Mouse (Mus musculus): Measurements from ENCODE around the gene H2-Ob. TPM values are rescaled to one million over a fixed set of nuclear protein-coding genes. Genes with fewer than 3 reads are reported as not detected.

Gene H2-Ob
- polyA plus RNA-seq, 2 experiments: 0.17 to 0.20 TPM

- H3K4me3 ChIP-seq (ENCODE audit: insufficient read depth in 1 of 2, low read depth in 2 of 2, low read length in 2 of 2): no peak overlapping the region
- no peaks in the 10 kb centered on the region for H3K36me3 ChIP-seq (replicated peaks; ENCODE audit: control insufficient read depth, insufficient read depth, low read depth)
- ATAC-seq (ENCODE audit: insufficient read depth) (no peak), DNase-seq (ENCODE audit: low read depth in 3 of 3, low spot score in 3 of 3) (no peak)
- H3K27me3 ChIP-seq (ENCODE audit: control insufficient read depth, insufficient read depth, low read length): peaks cover 23% of the 10 kb centered on the region
- TF ChIP-seq CTCF (IDR thresholded peaks at IDR 0.05; ENCODE audit: low read depth) (no peak), EP300 (IDR thresholded peaks at IDR 0.05; ENCODE audit: low read depth) (no peak)
- no peaks in the 10 kb centered on the region for H3K9me3 ChIP-seq (ENCODE audit: control insufficient read depth, low read length)
- no peak overlapping the region for H3K27ac ChIP-seq
- H3K9ac ChIP-seq (replicated peaks): no peak overlapping the region
- H3K4me1 ChIP-seq (replicated peaks; ENCODE audit: control insufficient read depth in 2 of 2, insufficient read depth in 2 of 2, low read length in 1 of 2): peaks cover 0 to 7% of the 10 kb centered on the region in 2 experiments; a peak in 2 of 4 replicates
- WGBS (ENCODE audit: insufficient replicate concordance): 60% methylated on average over 2 of the region's 2 CpGs
- no peak overlapping the region for H3K4me2 ChIP-seq (ENCODE audit: low read depth)
Measured at GRCm38 (mm10) chr17:34268262-34268661, 29.6 kb downstream of the H2-Ob start.

GRCm38 (mm10) chr17:34268748-34269147 is 30.0 kb downstream of the H2-Ob start:
- Histone ChIP-seq H3K9ac (replicated peaks) (no peak overlapping the region), H3K9me3 (ENCODE audit: control insufficient read depth, low read length) (no peaks in the 10 kb centered on the region), H3K27me3 (ENCODE audit: control insufficient read depth, insufficient read depth, low read length) (peaks cover 18% of the 10 kb centered on the region), H3K36me3 (replicated peaks; ENCODE audit: control insufficient read depth, insufficient read depth, low read depth) (no peaks in the 10 kb centered on the region), H3K4me3 (ENCODE audit: insufficient read depth in 1 of 2, low read depth in 2 of 2, low read length in 2 of 2) (no peak overlapping the region), H3K27ac (no peak overlapping the region), H3K4me1 (replicated peaks; ENCODE audit: control insufficient read depth in 2 of 2, insufficient read depth in 2 of 2, low read length in 1 of 2) (peaks cover 0 to 3% of the 10 kb centered on the region in 2 experiments; a peak in 2 of 4 replicates), H3K4me2 (ENCODE audit: low read depth) (no peak overlapping the region)
- ATAC-seq (ENCODE audit: insufficient read depth) (no peak), DNase-seq (ENCODE audit: low read depth in 3 of 3, low spot score in 3 of 3) (no peak)
- TF ChIP-seq CTCF (IDR thresholded peaks at IDR 0.05; ENCODE audit: low read depth): no peak
- TF ChIP-seq EP300 (IDR thresholded peaks at IDR 0.05; ENCODE audit: low read depth): no peak
- 56% methylated on average over 2 of the region's 2 CpGs for WGBS (ENCODE audit: insufficient replicate concordance)

- no peak for TF ChIP-seq CTCF (IDR thresholded peaks at IDR 0.05; ENCODE audit: low read depth)
- no peak for TF ChIP-seq EP300 (IDR thresholded peaks at IDR 0.05; ENCODE audit: low read depth)
- no peak overlapping the region for H3K4me3 ChIP-seq (ENCODE audit: insufficient read depth in 1 of 2, low read depth in 2 of 2, low read length in 2 of 2)
- no peak overlapping the region for H3K27ac ChIP-seq
- H3K36me3 ChIP-seq (replicated peaks; ENCODE audit: control insufficient read depth, insufficient read depth, low read depth): no peaks in the 10 kb centered on the region
- ATAC-seq (ENCODE audit: insufficient read depth) (no peak), DNase-seq (ENCODE audit: low read depth in 3 of 3, low spot score in 3 of 3) (no peak)
- H3K9ac ChIP-seq (replicated peaks): no peak overlapping the region
- WGBS (ENCODE audit: insufficient replicate concordance): 59% methylated on average over 4 of the region's 4 CpGs
- no peak overlapping the region for H3K4me2 ChIP-seq (ENCODE audit: low read depth)
- H3K9me3 ChIP-seq (ENCODE audit: control insufficient read depth, low read length): no peaks in the 10 kb centered on the region
- H3K27me3 ChIP-seq (ENCODE audit: control insufficient read depth, insufficient read depth, low read length): peaks cover 8% of the 10 kb centered on the region
- no peaks in the 10 kb centered on the region for H3K4me1 ChIP-seq (replicated peaks; ENCODE audit: control insufficient read depth in 2 of 2, insufficient read depth in 2 of 2, low read length in 1 of 2)
Measured at GRCm38 (mm10) chr17:34269817-34270216, 31.1 kb downstream of the H2-Ob start.

GRCm38 (mm10) chr17:34270230-34270629 is 31.5 kb downstream of the H2-Ob start:
- H3K4me2 ChIP-seq (ENCODE audit: low read depth): no peak overlapping the region
- 48% methylated on average over 2 of the region's 2 CpGs for WGBS (ENCODE audit: insufficient replicate concordance)
- no peak for ATAC-seq (ENCODE audit: insufficient read depth)
- no peak overlapping the region for H3K27ac ChIP-seq
- H3K9me3 ChIP-seq (ENCODE audit: control insufficient read depth, low read length): no peaks in the 10 kb centered on the region
- peaks cover 3% of the 10 kb centered on the region for H3K27me3 ChIP-seq (ENCODE audit: control insufficient read depth, insufficient read depth, low read length)
- H3K4me3 ChIP-seq (ENCODE audit: insufficient read depth in 1 of 2, low read depth in 2 of 2, low read length in 2 of 2): no peak overlapping the region
- no peak for DNase-seq (ENCODE audit: low read depth in 3 of 3, low spot score in 3 of 3)
- no peaks in the 10 kb centered on the region for H3K36me3 ChIP-seq (replicated peaks; ENCODE audit: control insufficient read depth, insufficient read depth, low read depth)
- no peaks in the 10 kb centered on the region for H3K4me1 ChIP-seq (replicated peaks; ENCODE audit: control insufficient read depth in 2 of 2, insufficient read depth in 2 of 2, low read length in 1 of 2)
- TF ChIP-seq EP300 (IDR thresholded peaks at IDR 0.05; ENCODE audit: low read depth) (no peak), CTCF (IDR thresholded peaks at IDR 0.05; ENCODE audit: low read depth) (no peak)
- no peak overlapping the region for H3K9ac ChIP-seq (replicated peaks)

GRCm38 (mm10) chr17:34270940-34271339 is 32.2 kb downstream of the H2-Ob start:
- ATAC-seq (ENCODE audit: insufficient read depth) (no peak), DNase-seq (ENCODE audit: low read depth in 3 of 3, low spot score in 3 of 3) (no peak)
- TF ChIP-seq EP300 (IDR thresholded peaks at IDR 0.05; ENCODE audit: low read depth) (no peak), CTCF (IDR thresholded peaks at IDR 0.05; ENCODE audit: low read depth) (no peak)
- no peaks in the 10 kb centered on the region for H3K4me1 ChIP-seq (replicated peaks; ENCODE audit: control insufficient read depth in 2 of 2, insufficient read depth in 2 of 2, low read length in 1 of 2)
- H3K4me2 ChIP-seq (ENCODE audit: low read depth): no peak overlapping the region
- no peaks in the 10 kb centered on the region for H3K36me3 ChIP-seq (replicated peaks; ENCODE audit: control insufficient read depth, insufficient read depth, low read depth)
- H3K9ac ChIP-seq (replicated peaks): no peak overlapping the region
- no peak overlapping the region for H3K4me3 ChIP-seq (ENCODE audit: insufficient read depth in 1 of 2, low read depth in 2 of 2, low read length in 2 of 2)
- no peaks in the 10 kb centered on the region for H3K9me3 ChIP-seq (ENCODE audit: control insufficient read depth, low read length)
- no peak overlapping the region for H3K27ac ChIP-seq
- WGBS (ENCODE audit: insufficient replicate concordance): 42% methylated on average over 2 of the region's 2 CpGs
- no peaks in the 10 kb centered on the region for H3K27me3 ChIP-seq (ENCODE audit: control insufficient read depth, insufficient read depth, low read length)

Data from liver, embryonic 14.5 days (tissue).